Mouse (Mus musculus) myocyte (in vitro differentiated cells): ENCODE measurements around the gene Gm21170.
"Not testable (repeated sequence)": the region's sequence is repeated elsewhere in the genome, so short reads cannot be mapped to it uniquely, and the experiment has no call there.

Experiments
- CEBPB ChIP-seq: IDR thresholded peaks from 2 replicates; pipeline ENCODE4 v1.6.1; 2011; ENCODE audit warnings: mild to moderate bottlenecking, moderate library complexity; ENCODE audit not compliant: poor library complexity, insufficient read depth, severe bottlenecking
- E2F4 ChIP-seq: IDR thresholded peaks from one replicate; pipeline ENCODE4 v1.6.1; 2011; ENCODE audit warnings: mild to moderate bottlenecking, control low read depth, moderate library complexity; ENCODE audit not compliant: insufficient read depth
- MAX ChIP-seq: IDR thresholded peaks from one replicate; pipeline ENCODE4 v1.6.1; 2011; ENCODE audit warnings: low read depth, mild to moderate bottlenecking, control low read depth
- MYOD1 ChIP-seq, 3 experiments: IDR thresholded peaks; one replicate each; pipeline ENCODE4 v1.6.1; 2011; ENCODE audit warnings: control low read depth in 2 of 3, low read depth in 2 of 3, mild to moderate bottlenecking in 2 of 3, moderate library complexity in 1 of 3; ENCODE audit not compliant: insufficient read length in 2 of 3, control insufficient read depth in 1 of 3
- MYOG ChIP-seq, 3 experiments: IDR thresholded peaks; one replicate each; pipeline ENCODE4 v1.6.1; 2011; ENCODE audit warnings: control low read depth in 2 of 3, low read depth in 2 of 3, mild to moderate bottlenecking in 2 of 3; ENCODE audit not compliant: insufficient read length in 2 of 3, control insufficient read depth in 1 of 3, insufficient read depth in 1 of 3
- POLR2A ChIP-seq: IDR thresholded peaks from one replicate; pipeline ENCODE4 v1.6.1; 2011; ENCODE audit warnings: low read depth, mild to moderate bottlenecking, control low read depth, moderate library complexity; ENCODE audit not compliant: insufficient read length
- POLR2AphosphoS2 ChIP-seq: IDR thresholded peaks from one replicate; pipeline ENCODE4 v1.6.1; 2011; ENCODE audit warnings: low read depth, control low read depth; ENCODE audit not compliant: insufficient read length
- REST ChIP-seq: IDR thresholded peaks from one replicate; pipeline ENCODE4 v1.6.1; 2011; ENCODE audit warnings: mild to moderate bottlenecking, control low read depth, moderate library complexity; ENCODE audit not compliant: insufficient read depth, insufficient read length
- SRF ChIP-seq: IDR thresholded peaks from one replicate; pipeline ENCODE4 v1.6.1; 2011; ENCODE audit warnings: low read depth; ENCODE audit not compliant: control insufficient read depth, insufficient read length
- TCF12 ChIP-seq: IDR thresholded peaks from one replicate; pipeline ENCODE4 v1.6.1; 2011; ENCODE audit warnings: mild to moderate bottlenecking, control low read depth; ENCODE audit not compliant: poor library complexity, insufficient read depth, severe bottlenecking
- TCF3 ChIP-seq: IDR thresholded peaks from one replicate; pipeline ENCODE4 v1.6.1; 2011; ENCODE audit warnings: low read depth, control low read depth; ENCODE audit not compliant: insufficient read length
- USF1 ChIP-seq: IDR thresholded peaks from one replicate; pipeline ENCODE4 v1.6.1; 2011; ENCODE audit warnings: low read depth, mild to moderate bottlenecking, control low read depth, moderate library complexity

- TF ChIP-seq POLR2A; E2F4; USF1; MAX; TCF12; SRF; MYOG (IDR thresholded peaks at IDR 0.05; ENCODE audit: control insufficient read depth in 1 of 3, insufficient read depth in 1 of 3, insufficient read length in 2 of 3, low read depth in 2 of 3); CEBPB; POLR2AphosphoS2; MYOD1 (IDR thresholded peaks at IDR 0.05; ENCODE audit: control insufficient read depth in 1 of 3, insufficient read length in 2 of 3, low read depth in 2 of 3); TCF3; REST: not testable (repeated sequence)
Measured at GRCm38 (mm10) chrY:47690998-47691397, at the start of gene Gm21170.
